Mouse (Mus musculus) myocyte (in vitro differentiated cells): Measurements from ENCODE around the gene C530008M17Rik.

ENCODE experiments used
- CEBPB ChIP-seq: IDR thresholded peaks from 2 replicates; pipeline ENCODE4 v1.6.1; 2011; ENCODE audit warnings: mild to moderate bottlenecking, moderate library complexity; ENCODE audit not compliant: poor library complexity, insufficient read depth, severe bottlenecking
- POLR2A ChIP-seq: IDR thresholded peaks from one replicate; pipeline ENCODE4 v1.6.1; 2011; ENCODE audit warnings: low read depth, mild to moderate bottlenecking, control low read depth, moderate library complexity; ENCODE audit not compliant: insufficient read length
- POLR2AphosphoS2 ChIP-seq: IDR thresholded peaks from one replicate; pipeline ENCODE4 v1.6.1; 2011; ENCODE audit warnings: low read depth, control low read depth; ENCODE audit not compliant: insufficient read length
- SRF ChIP-seq: IDR thresholded peaks from one replicate; pipeline ENCODE4 v1.6.1; 2011; ENCODE audit warnings: low read depth; ENCODE audit not compliant: control insufficient read depth, insufficient read length
- TCF12 ChIP-seq: IDR thresholded peaks from one replicate; pipeline ENCODE4 v1.6.1; 2011; ENCODE audit warnings: mild to moderate bottlenecking, control low read depth; ENCODE audit not compliant: poor library complexity, insufficient read depth, severe bottlenecking

GRCm38 (mm10) chr5:76857103-76858015 lies 201.0 kb downstream of the C530008M17Rik start:
- TF ChIP-seq CEBPB (no peak), POLR2AphosphoS2 (no peak), POLR2A (no peak), SRF (no peak), TCF12 (no peak)
